Mouse (Mus musculus): ENCODE results near the gene Sbno2.

Sbno2 gene

DNA sequence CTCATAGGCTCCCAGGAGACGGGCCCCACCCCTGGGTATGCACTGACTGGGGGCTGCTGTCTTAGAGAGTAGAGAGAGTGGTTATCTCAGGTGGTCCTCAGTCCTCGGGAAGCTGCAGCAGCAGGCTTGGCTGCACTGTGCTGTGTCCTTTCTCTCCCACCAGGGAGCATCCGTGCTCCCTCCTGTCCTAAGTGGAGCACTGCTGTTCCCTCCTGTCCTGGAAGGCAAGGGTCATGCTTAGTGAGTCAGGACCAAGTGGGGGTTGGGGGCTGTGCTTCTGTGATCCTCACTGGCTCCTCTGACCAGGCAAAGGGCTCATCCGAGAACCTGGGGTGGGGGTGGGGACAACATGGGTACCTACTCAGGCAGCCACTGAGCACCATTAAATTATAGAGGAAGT lies 16.2 kb downstream of the Sbno2 start:
- DNase-seq = peak; percentile 73 to 78

DNA sequence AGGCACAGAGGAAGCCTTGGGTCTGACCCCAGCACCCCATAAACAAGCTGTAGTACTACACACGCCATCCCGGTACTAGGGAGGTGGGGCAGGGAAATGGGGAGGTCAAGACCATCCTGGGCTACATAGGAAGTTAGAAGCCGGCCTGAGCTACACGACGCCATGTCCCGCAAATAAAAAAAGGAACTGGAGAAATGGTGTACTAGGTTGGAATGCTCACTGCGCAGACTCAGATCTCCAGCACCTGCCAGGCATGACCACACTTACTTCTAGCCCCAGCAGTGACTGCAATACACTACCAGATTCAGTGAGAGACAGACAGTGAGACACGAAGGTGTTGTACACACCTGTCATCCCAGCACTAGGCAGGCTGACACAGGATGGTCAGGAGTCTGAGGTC lies 17.9 kb downstream of the Sbno2 start:
- DNase-seq = no peak

DNA sequence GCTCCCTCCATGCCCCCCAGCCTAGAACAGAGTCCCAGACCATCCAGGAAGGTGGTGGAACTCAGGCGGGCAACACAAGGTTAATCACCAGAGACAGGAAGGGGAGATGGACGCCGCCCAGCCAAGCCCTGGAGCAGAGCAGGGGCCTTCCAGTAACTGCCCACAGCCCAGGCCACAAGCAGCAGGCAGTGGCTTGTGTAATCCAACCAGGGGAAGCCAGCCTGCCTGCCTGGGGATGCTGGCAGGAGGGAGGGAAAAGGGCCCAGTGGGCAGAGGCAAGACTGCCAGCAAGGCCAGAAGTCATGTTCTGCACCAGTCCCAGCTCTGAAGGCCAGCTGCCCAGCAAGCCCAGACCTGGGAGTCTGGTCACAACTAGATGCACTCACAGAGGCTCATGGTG lies 18.5 kb downstream of the Sbno2 start:
- DNase-seq = peak in 1 of 2 experiments; percentile 48

DNA sequence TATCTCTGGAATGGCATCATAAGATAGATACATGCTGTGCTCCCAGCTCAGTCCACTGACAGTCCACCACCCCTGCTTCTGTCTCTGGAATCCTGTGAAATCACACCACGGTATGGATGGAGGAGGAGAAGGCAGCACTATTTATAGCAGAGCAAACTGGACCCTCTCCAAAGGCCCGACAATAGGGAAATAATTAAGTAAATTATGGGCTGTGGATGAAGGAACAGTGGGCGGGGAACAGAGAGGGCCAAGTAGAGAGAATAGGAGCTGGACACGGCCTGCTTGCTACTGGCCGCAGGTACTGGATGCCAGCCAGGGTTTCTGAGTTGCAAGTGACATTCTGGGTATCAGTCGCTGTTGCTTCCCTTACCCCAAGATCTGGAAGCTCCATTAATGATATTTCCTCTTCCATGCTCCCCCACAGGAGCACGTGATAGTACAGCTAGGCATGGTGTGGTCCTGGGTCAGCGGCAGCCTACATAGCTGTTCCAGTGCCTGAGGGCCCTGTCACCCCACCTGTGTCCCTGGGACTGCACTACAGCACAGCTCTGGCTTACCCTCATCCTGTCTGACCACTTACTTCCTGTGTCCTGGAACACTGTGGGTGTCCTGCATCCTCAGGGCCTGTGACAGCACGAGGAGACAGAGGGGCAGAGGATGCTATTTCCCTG lies 20.4 kb downstream of the Sbno2 start:
- DNase-seq = peak; percentile 71 to 79

DNA sequence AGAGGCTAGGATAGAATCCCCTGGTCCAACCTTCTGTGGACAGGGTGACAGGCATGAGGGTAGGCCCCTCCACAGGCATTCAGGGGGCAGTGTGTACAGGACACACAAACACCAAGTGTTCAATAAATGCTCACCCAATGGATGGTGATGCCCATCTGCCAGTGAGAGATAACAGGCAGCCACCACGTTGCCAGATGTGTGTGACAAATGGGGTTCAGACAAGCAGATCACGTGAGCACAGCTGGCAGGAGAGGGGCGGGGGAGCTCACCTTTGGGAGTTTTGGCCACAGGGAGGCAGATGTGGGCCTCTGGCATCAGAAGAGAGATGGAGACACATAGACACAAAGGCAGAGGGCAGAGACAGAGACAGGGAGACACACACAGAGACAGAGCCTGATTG lies 24.3 kb downstream of the Sbno2 start:
- no peak for DNase-seq

DNA sequence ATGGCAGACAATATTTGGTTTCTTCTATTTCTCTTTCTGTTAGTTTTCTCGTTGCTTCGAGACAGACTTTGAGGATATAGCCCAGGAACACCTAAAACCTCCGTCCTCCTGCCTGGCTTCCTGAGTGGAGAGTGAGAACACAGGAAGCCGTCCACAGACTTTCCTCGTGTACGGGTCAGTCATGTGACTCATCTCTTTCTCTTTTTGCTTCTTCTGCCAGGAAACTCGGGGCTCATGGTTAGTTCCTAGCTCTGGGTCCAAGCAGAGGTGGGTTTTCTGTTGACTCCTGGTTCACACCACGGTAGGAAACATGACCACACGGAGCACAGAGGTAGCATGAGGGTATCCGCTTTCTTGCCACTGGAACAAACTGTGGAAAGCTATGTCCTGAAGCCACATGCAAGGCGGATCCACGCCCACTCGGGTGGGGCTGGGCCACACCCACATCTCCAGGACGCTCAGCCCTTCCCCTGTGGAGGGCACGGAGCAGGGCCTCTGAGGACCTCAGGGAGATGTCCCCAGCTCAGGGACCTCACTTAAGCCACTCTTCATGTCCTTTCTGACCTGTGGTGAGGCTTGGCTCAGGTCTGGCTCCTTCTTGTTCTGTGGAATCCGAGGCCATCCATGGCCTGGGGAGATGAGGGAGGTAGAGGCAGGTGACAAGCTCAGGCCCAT lies 24.8 kb downstream of the Sbno2 start:
- DNase-seq = no peak

DNA sequence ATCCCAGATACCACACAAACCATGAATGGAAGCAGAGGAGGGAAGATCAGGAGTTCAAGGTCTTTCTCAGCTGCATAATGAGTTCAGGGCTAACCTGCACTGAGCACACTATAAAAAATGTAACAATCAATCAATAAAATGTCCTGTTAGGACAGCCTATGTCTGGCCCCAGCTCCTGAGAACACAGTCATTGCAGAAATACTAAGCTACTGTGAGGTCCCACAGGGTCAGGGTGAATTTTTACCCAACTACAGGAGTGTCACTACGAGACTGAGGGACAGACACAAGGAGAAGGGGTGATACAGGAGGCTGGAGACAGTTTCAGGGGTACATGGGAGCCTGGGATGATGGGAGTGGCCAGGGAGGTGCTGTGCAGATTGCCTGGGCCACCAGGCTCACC lies 27.0 kb downstream of the Sbno2 start:
- no peak for DNase-seq

DNA sequence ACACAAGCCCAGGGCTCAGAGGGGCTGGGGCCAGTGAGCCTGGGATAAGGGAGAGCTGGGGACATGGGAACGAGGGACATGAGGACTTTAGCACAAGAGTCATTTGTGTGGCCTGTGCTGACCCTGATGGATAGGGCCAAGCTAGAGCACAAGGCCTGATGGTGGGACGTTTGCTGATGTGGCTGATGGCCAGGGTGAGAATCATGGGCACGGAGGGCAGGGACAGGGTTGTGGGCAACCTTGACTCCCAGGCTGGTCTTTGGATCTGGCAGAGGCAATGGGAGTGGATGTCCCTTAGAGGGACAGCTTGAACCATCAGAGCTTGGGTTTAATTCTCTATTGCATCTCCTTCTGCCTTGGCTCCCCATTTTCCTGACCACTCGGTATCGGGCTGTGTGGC lies 28.1 kb downstream of the Sbno2 start:
- no peak for DNase-seq

DNA sequence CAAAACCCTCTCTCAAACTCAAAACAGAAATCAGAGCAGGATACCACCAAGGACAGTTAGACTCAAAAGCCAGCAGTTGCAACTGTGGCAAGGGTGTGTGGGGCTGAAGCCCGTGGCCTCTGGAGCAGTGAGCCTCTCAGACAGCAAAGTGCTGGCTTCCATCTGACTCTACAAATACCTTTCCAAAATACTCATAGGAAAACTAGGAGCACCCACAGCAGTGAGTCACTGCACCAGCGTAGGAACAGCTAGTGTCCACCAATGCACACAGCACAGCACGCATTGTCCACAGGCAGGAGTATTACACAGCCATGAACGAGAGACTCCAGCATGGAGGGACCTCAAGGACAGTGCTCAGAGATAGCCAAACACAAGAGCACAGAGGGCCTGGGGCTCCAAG lies 29.0 kb downstream of the Sbno2 start:
- no peak for DNase-seq

DNA sequence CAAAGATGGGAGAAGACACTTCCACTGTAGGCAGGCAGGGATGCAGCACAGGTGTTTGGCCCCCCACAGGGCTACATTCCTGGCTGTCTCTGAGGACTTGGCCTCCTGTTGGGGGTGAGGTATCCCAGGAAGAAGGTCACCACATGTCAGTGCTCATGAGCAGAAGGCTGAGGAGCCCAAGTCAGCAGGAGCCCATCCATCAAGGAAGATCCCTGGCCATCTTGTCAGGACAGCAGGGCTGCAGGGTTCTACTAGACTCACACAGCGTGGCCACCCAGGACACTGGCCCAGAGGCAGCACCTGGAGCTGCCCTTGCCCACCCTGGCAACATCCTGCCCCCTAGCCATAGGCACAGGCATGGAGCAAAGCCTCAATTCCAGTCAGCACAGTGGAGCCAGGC lies 29.4 kb downstream of the Sbno2 start:
- no peak for DNase-seq

DNA sequence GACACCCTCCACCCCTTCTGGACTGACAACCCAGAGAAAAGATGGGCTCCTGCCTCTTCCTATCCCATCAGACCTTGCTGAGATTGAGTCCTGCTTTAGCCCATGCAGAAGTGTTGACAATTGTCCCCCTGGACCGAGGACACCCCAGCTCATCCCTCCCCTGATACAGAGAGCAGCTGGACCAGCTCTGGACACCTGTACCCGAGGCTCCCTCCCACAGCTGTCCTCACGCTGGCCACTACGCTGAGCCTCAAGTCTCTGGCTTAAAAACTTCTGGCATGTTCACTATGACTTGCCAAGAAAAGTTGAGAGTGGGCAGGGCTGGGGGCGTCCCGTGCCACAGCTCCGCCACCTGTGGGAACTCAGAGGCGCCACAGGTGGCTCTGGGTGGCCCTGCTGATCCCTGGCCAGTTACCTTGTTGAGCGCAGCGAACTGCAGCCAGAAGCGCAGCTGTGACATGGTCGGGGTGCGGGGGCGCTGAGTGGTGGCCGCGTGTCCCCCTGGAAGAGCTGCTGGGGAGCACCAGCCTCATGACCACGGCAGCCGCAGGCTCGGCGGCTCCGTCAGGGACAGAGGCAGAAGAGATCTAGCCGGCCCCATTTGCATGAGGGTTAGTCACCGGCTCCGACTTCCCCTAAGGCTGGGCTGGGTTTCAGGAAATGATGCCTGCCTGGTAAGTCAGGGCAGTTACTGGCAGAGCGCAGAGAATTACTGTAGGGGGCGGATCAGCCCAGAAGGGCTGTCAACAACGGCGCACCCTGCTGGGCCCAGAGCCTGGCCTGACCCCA lies 30.4 kb downstream of the Sbno2 start:
- peak; percentile 79 to 83 for DNase-seq

DNA sequence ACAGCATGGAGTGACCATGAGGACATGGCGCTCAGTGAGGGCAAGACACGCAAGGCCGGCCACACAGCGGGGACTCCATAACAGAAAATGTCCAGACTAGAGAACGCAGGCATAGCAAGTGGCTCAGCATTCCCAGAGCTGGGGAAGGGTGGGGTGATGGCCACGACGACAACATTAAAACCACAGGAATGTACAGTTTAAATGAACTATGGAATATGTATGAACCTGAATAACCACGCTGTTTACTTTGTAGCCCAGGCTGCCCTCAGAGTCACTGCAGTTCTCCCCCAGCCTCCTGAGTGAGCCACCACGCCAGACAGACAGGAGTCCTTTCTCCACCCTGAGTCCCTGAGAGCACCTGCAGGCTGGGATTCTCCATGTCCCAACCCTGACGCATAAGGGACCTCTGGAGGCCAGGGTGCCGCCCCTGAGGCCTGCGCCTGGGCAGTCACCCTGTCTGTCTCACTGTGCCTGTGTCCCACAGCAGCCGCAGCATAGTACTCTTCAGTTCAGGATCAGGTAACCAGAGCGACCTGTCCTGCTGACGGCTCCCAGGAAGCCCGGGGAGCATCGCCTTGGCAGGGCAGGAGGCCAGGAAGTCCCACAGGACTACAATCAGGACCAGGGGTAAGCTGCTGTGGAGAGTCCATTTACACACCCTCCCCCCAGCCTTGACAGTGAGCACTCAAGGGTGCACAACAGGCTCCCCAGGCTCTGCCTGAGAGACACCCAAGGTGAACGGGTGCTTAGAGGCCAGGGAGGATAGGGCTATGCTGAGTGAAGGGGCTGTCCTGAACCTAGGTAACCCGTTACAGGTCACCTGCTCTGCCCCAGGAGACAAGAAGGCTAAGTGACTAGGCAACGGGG lies 32.5 kb downstream of the Sbno2 start:
- peak; percentile 63 to 77 for DNase-seq

DNA sequence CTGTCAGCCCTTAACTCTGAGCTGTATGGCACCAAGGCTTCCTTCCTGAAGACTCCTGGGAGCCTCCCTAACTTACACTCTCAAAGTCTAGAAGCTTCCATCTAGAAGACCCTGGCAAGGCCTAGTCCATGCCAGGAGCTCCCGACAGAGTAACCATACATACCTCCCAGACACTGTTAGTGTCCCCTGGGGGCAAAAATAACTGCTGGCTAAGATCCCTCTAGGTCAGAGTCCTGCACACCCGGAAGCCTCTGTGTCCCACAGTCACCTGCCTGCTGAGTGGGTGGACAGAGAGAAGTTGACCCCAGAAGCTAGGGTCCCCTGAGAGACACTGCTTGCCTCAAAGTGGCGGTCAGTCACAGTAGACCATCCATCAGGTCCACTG lies 33.9 kb downstream of the Sbno2 start:
- DNase-seq = no peak

DNA sequence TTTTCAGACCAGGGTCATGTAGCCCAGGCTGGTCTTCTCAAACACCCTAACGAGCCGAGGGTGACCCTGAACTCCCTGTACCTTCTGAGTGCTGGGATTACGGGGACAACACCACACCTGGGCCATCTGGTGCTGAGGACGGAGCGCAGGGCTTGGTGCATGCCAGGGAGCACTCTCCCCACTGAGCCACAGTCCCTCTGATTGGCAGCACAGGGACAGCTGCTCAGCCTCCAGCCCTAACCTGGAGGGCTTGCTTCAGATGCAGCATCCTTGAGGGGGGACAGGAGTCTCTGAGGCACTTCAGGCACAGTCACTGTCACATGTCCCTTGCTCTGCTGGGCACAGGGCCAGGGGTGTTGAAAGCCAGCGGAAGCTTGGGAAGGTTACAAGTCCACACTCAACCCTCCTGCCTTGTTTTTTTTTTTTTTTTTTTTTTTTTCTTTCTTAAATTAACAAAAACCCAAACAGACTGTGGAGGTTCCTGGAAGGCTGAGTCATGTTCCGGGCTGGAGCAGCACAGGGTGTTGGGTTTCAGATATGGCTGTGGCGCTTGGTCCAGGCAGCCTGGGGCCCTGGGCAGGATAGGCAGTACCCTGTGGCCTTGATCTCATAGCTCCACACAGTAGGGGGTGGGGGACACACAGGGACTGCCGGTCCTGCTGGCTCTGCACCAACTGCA lies 34.4 kb downstream of the Sbno2 start:
- peak; percentile 94 to 95 for DNase-seq

DNA sequence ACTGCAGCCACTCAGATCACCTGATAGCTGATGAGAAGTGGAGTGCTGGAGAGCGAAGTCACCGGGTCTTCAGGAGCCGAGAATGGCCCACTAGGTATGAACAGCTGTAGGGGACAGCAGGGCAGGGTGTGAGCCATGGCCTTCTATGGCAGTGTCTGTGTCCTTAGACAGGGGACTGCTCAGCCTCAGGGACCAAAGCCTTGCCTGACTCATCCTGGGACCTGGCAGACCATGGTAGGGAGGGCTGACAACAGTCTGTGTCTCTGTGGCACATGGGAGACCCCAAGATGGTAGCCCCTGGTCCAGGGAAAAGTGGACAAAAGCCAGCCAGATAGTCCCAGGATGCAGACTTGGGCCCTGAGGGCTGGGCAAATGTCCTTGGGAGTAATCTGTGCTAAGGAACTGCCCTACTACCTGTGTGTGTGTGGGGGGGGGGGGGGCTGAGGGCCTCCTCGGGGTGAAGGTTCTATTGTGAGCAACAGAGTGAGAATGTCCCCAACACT lies 35.4 kb downstream of the Sbno2 start:
- no peak for DNase-seq

DNA sequence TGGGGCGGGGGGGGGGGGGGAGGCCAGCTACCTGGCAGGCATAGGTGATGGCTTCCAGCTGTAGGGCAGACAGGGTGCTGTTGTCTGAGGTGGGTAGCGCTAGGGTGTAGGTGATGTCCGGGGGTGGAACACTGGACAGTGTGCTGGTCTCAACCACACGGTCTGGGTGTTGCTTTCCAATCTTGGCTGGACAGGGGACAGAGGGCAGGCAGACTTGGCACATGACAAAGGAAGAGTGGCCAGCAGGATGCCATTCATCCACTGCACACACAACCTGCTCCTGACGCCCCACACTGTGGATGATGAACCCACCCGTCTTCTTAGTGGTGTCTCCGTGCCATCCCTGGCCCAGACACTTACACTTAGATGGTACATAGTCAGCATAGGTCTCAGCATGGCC lies 36.1 kb downstream of the Sbno2 start:
- peak in 1 of 2 experiments; percentile 44 for DNase-seq

DNA sequence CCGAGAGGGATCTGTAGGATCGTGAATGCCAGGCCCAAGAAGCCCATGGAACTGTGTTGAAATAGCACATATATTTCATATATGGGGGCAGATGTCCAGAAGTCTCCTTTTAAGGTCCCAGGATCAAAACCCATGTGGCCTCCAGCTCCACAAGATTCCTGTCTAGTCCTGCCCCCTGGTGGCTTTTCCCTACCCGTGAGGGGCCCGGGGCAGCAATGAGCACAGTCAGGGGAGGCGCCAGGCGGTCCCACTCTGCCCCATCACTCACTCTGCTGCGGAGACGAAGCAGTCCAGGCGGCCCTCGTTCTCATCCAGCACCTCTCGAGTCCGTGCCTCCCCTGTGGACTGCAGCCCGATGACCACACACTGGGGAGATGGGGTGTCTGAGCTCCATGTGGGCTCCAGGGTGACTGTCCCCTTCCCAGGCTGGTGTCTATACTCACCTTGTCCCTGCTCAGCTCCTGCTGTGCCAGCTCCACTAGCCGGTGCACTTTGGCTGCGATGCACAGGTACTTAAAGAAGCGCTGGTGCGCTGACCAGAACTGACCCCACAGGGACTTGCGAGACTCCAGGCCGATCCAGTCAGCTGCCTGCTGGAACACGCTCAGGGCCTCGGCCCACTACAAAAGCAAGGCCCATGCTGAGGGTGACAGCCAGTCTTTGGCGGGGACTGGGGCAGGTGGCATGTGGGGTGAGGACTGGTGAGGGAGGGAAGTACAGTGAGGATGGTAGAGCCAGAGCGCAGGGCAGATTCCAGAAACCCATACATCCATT lies 41.3 kb downstream of the Sbno2 start:
- DNase-seq = peak in 1 of 2 experiments; percentile 45

DNA sequence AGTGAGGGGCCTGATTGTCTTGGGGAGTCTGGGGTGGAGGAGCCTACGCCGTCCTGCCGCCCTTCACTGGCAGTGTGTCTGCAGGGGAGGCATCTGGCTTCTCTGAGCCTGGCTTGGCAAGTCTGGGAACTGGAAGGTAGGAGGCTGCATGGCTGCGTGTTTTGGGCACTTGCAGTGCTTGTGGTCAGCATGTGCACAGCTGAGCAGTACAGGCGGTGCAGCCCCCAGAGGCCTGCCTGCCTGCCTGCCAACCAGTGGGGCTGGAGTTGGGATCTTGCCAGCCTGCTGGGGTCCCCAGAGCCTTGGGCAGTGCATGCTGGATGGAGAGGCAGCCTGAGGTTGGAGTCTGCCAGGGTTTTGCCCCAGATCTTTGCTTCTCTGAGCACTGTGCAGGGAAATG lies 42.3 kb downstream of the Sbno2 start:
- DNase-seq = no peak

DNA sequence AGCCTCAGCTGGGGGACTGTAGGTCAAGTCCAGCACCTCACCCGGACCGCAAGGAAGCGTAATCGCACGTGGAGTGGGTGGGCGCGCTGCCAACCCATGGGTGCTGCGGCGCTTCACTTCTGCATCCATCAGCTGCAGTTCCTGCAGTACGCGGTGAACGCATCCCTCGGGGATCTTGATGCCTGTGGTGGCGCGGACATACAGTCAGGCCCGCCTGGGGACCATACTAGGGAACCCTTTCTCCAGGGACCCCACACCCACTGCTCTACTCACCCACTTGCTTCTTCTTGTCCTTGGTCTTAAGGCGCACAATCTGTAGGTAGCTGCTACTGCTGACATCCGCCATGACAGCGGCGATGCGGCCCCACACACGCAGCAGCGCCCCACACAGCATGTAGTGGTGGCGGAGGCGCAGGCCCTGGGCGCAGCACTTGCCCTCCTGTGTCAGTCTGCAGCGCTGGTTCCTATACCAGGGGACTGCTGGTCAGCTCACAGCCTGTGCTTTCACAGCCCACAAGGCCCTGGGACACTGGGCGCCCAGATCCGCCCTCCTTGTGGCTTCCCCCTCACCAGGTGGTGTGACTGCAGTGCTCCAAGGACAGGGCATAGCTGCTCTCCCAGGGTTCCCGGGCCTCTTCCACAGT lies 47.6 kb downstream of the Sbno2 start:
- DNase-seq = peak in 1 of 2 experiments; percentile 73

DNA sequence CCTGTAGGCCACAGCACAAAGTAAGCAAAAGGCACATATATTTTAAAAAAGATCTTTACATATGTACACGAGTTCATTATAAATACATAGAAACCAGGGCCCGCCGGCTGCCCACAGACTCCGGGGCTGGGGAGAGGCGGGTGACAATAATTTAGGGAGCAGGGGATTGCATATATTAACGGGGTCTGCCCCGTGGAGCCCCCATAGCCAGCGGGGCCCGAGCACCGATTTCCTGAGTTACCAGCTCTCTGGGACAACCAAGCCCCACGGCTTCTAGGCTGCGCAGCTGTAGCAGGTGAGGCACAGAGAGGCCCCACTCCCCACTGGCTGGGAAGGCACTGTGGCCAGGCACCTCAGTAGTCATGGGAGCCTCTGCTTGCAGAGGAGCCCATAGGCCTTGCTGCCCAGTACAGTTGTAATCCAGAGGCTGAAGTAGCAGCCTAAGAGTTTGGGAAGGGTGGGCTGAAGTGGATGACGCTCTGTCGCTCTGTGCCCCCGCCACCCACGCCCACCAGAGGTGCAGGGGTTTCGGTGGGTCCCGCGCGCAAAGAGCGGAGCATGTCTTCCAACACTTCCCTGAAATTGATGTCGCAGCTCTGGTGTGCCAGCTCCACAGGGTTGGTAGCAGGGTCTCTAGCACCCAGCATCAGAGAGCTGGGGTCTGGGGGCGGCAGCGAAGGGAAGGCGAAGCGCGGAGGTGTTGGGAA lies 48.2 kb downstream of the Sbno2 start:
- DNase-seq = peak in 1 of 2 experiments; percentile 41

Data from kidney, postnatal 36 days (tissue).